Mouse (Mus musculus): ENCODE measurements around the gene Slc35b2. TPM values are rescaled to one million over a fixed set of nuclear protein-coding genes. Genes with fewer than 3 reads are reported as not detected.

Gene Slc35b2
- polyA plus RNA-seq, 1 experiment from 2014 or later: 133 TPM

DNA sequence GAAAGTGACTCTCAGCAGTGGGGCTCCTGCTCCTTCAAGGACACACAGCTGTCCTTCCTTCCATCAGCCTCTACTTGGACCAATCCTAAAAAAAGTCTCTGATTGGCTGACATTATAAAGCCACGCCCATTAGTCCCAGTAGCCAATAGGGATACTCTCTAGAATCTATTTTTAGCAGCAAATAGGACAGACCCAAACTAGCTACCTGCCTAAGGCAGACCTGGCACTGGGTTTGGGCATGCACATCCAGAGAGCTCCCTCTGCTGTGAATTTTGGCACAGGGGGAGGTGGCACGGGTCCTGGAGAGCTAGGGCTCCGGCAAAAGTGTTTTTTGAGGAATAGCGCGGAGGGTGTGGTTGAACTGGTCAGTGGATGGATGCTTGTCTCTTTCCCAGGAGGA is 37.1 kb upstream of the Slc35b2 start:
- no peaks in the 10 kb centered on the region for H3K9me3 ChIP-seq (replicated peaks)
- H3K27ac ChIP-seq (replicated peaks): no peak overlapping the region
- H3K4me3 ChIP-seq (replicated peaks): no peak overlapping the region
- WGBS: 26% methylated on average over 5 of the region's 5 CpGs
- peaks cover 34% of the 10 kb centered on the region for H3K27me3 ChIP-seq
- H3K4me1 ChIP-seq: peaks cover 15% of the 10 kb centered on the region; the same call in 1 of the 2 replicates
- H3K4me2 ChIP-seq (replicated peaks): no peak overlapping the region
- H3K36me3 ChIP-seq: no peaks in the 10 kb centered on the region
- H3K9ac ChIP-seq: no peak overlapping the region
- no peak for ATAC-seq (ENCODE audit: insufficient number of reproducible peaks, low FRiP score, low TSS enrichment, low read depth)

GRCm38 (mm10) chr17:45530346-45530782 is 33.3 kb upstream of the Slc35b2 start:
- Histone ChIP-seq H3K9ac (no peak overlapping the region), H3K27ac (replicated peaks) (no peak overlapping the region), H3K36me3 (no peaks in the 10 kb centered on the region), H3K4me3 (replicated peaks) (no peak overlapping the region), H3K4me1 (no peaks in the 10 kb centered on the region), H3K4me2 (replicated peaks) (no peak overlapping the region), H3K27me3 (peaks cover 47% of the 10 kb centered on the region), H3K9me3 (replicated peaks) (no peaks in the 10 kb centered on the region)
- no peak for ATAC-seq (ENCODE audit: insufficient number of reproducible peaks, low FRiP score, low TSS enrichment, low read depth)
- 45% methylated on average over 13 of the region's 13 CpGs for WGBS

- H3K4me1 ChIP-seq: no peaks in the 10 kb centered on the region
- H3K27me3 ChIP-seq: peaks cover 63% of the 10 kb centered on the region
- WGBS: 49% methylated on average over 15 of the region's 15 CpGs
- H3K36me3 ChIP-seq: no peaks in the 10 kb centered on the region
- no peak overlapping the region for H3K4me3 ChIP-seq (replicated peaks)
- H3K4me2 ChIP-seq (replicated peaks): no peak overlapping the region
- ATAC-seq (ENCODE audit: insufficient number of reproducible peaks, low FRiP score, low TSS enrichment, low read depth): no peak
- no peak overlapping the region for H3K27ac ChIP-seq (replicated peaks)
- no peaks in the 10 kb centered on the region for H3K9me3 ChIP-seq (replicated peaks)
- H3K9ac ChIP-seq: no peak overlapping the region
Observed at GRCm38 (mm10) chr17:45532896-45533295, 30.8 kb upstream of the Slc35b2 start.

GRCm38 (mm10) chr17:45536264-45536663 is 27.4 kb upstream of the Slc35b2 start:
- WGBS: 6% methylated on average over 5 of the region's 5 CpGs
- no peak for ATAC-seq (ENCODE audit: insufficient number of reproducible peaks, low FRiP score, low TSS enrichment, low read depth)

DNA sequence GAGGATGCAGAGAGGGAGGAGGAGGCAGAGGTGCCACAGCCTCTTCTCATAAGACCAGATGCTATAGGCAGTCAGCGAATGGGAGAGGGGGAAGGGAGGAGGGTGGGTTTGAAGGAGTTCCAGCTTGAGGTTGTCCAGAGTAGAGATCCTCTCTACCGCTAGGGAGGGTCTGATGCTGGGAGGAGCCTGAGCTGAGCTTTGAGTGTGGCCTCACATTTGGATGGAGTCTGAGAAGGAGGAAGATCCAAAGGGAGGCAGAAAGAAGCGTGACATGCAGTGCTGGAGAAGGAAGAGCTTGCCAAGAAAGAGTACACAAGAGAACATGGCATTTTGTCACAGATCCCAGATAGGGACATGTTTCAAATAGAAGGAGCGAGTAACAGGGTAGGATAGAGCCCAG is 25.3 kb upstream of the Slc35b2 start:
- no peak overlapping the region for H3K27ac ChIP-seq (replicated peaks)
- 60% methylated on average over 4 of the region's 4 CpGs for WGBS
- H3K4me2 ChIP-seq (replicated peaks): no peak overlapping the region
- peaks cover 66% of the 10 kb centered on the region for H3K27me3 ChIP-seq
- H3K9ac ChIP-seq: no peak overlapping the region
- no peak for ATAC-seq (ENCODE audit: insufficient number of reproducible peaks, low FRiP score, low TSS enrichment, low read depth)
- H3K4me3 ChIP-seq (replicated peaks): no peak overlapping the region
- no peaks in the 10 kb centered on the region for H3K4me1 ChIP-seq
- H3K9me3 ChIP-seq (replicated peaks): no peaks in the 10 kb centered on the region
- H3K36me3 ChIP-seq: no peaks in the 10 kb centered on the region

More at GRCm38 (mm10) chr17:45536264-45536663, 27.4 kb upstream of the Slc35b2 start:
- Histone ChIP-seq H3K4me1 (no peaks in the 10 kb centered on the region), H3K4me2 (replicated peaks) (no peak overlapping the region), H3K9ac (no peak overlapping the region), H3K27me3 (peaks cover 71% of the 10 kb centered on the region), H3K36me3 (no peaks in the 10 kb centered on the region), H3K27ac (replicated peaks) (no peak overlapping the region), H3K9me3 (replicated peaks) (no peaks in the 10 kb centered on the region), H3K4me3 (replicated peaks) (no peak overlapping the region)

- 78% methylated on average over 21 of the region's 21 CpGs for WGBS
- Histone ChIP-seq H3K9me3 (replicated peaks) (no peaks in the 10 kb centered on the region), H3K4me1 (peaks cover 9% of the 10 kb centered on the region), H3K4me2 (replicated peaks) (no peak overlapping the region), H3K36me3 (no peaks in the 10 kb centered on the region), H3K9ac (no peak overlapping the region), H3K27ac (replicated peaks) (no peak overlapping the region), H3K4me3 (replicated peaks) (no peak overlapping the region), H3K27me3 (peaks cover 69% of the 10 kb centered on the region)
- ATAC-seq (ENCODE audit: insufficient number of reproducible peaks, low FRiP score, low TSS enrichment, low read depth): no peak
Observed at GRCm38 (mm10) chr17:45539664-45540063, 24.0 kb upstream of the Slc35b2 start.

GRCm38 (mm10) chr17:45542129-45542528 is 21.5 kb upstream of the Slc35b2 start:
- Histone ChIP-seq H3K27ac (replicated peaks) (no peak overlapping the region), H3K27me3 (peaks cover 72% of the 10 kb centered on the region), H3K4me1 (peaks cover 22% of the 10 kb centered on the region), H3K9me3 (replicated peaks) (no peaks in the 10 kb centered on the region), H3K4me3 (replicated peaks) (no peak overlapping the region), H3K36me3 (no peaks in the 10 kb centered on the region), H3K4me2 (replicated peaks) (no peak overlapping the region), H3K9ac (no peak overlapping the region)
- 31% methylated on average over 6 of the region's 6 CpGs for WGBS
- ATAC-seq (ENCODE audit: insufficient number of reproducible peaks, low FRiP score, low TSS enrichment, low read depth): no peak

DNA sequence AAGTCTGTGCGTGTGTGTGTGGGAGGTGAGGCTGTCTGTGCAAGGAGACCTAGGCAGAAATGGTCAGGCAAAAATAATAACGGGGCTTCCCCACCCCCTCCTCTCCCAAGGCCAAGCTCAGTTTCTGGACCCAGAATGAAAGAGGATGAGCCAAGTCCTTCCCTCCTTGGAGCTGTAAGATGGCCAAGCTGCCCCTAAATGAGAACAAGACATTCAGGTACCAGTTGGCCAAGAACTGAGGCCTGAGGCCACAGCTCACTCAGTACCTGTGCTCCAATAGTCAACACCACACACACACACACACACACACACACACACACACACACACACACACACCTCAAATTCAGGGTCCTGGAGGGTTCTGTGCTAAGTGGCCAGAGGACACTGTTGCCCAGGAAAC is 21.0 kb upstream of the Slc35b2 start:
- peaks cover 22% of the 10 kb centered on the region for H3K4me1 ChIP-seq
- H3K9me3 ChIP-seq (replicated peaks): no peaks in the 10 kb centered on the region
- H3K27me3 ChIP-seq: peaks cover 78% of the 10 kb centered on the region
- no peak overlapping the region for H3K4me3 ChIP-seq (replicated peaks)
- no peak overlapping the region for H3K27ac ChIP-seq (replicated peaks)
- H3K9ac ChIP-seq: no peak overlapping the region
- H3K36me3 ChIP-seq: no peaks in the 10 kb centered on the region
- 74% methylated on average over 2 of the region's 2 CpGs for WGBS
- no peak for ATAC-seq (ENCODE audit: insufficient number of reproducible peaks, low FRiP score, low TSS enrichment, low read depth)
- H3K4me2 ChIP-seq (replicated peaks): no peak overlapping the region

- peaks cover 78% of the 10 kb centered on the region for H3K27me3 ChIP-seq
- ATAC-seq (ENCODE audit: insufficient number of reproducible peaks, low FRiP score, low TSS enrichment, low read depth): no peak
- peaks cover 22% of the 10 kb centered on the region for H3K4me1 ChIP-seq
- no peaks in the 10 kb centered on the region for H3K36me3 ChIP-seq
- H3K27ac ChIP-seq (replicated peaks): no peak overlapping the region
- H3K4me3 ChIP-seq (replicated peaks): no peak overlapping the region
- H3K9me3 ChIP-seq (replicated peaks): no peaks in the 10 kb centered on the region
- H3K4me2 ChIP-seq (replicated peaks): no peak overlapping the region
- H3K9ac ChIP-seq: no peak overlapping the region
- WGBS: 43% methylated on average over 1 of the region's 1 CpGs
Observed at GRCm38 (mm10) chr17:45543115-45543514, 20.6 kb upstream of the Slc35b2 start.

DNA sequence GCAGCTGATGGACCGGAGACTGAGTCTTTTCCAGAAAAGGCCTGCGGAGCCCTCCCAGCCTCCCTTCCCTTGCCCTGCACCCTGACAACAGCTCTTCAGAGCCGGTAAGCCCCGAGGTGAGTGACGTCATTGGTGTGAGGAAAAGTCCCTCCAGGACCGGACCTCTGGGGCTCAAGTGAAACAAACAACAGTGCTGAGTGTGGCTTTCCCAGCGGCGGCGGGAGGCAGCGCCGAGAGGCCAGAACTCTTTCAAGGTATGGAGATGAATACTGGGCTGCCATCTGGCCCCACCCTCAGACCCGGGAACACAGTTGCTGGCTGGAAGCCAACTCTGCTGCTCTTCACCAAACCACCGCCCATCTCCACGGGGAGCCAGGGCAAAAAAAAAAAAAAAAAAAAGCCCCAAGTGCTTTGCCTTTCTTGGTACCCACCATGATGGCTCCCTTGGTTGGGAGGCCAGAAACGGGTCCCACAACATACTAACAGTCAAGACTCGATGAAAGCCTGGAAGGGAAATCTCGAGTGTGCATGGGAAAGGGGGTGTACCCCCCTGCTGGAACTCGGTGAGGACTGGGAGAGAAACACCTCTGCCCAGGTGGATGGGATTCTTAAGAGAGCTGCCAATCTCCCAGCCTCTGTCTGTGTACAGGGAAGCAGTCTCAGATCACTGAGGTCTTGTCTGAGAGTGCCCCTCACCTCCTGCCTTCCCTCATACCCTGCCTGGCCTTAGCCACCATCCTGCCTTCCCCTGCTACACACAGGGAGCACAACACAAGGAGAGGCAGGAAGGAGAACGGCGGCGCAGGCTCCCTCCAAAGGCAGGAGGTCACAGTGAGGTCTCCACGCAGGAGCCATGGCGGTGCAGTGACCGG is 19.4 kb upstream of the Slc35b2 start:
- no peak overlapping the region for H3K9ac ChIP-seq

GRCm38 (mm10) chr17:45544873-45545277 is 18.8 kb upstream of the Slc35b2 start:
- H3K9me3 ChIP-seq (replicated peaks): no peaks in the 10 kb centered on the region
- peak overlapping the region; percentile 17 for H3K4me3 ChIP-seq (replicated peaks)
- H3K27ac ChIP-seq (replicated peaks): no peak overlapping the region
- no peaks in the 10 kb centered on the region for H3K36me3 ChIP-seq
- peaks cover 30% of the 10 kb centered on the region for H3K4me1 ChIP-seq
- peak overlapping the region; percentile 37; the same call in 1 of the 2 replicates for H3K4me2 ChIP-seq (replicated peaks)
- no peak for ATAC-seq (ENCODE audit: insufficient number of reproducible peaks, low FRiP score, low TSS enrichment, low read depth)
- peaks cover 63% of the 10 kb centered on the region for H3K27me3 ChIP-seq
- WGBS: 34% methylated on average over 46 of the region's 46 CpGs
- H3K9ac ChIP-seq: no peak overlapping the region

More for the DNA sequence above, 19.4 kb upstream of the Slc35b2 start:
- Histone ChIP-seq H3K4me1 (peaks cover 27% of the 10 kb centered on the region), H3K4me2 (replicated peaks) (0 out of 2 replicates have a peak overlapping the region, but pooled peaks have one; percentile 37), H3K36me3 (no peaks in the 10 kb centered on the region), H3K27ac (replicated peaks) (no peak overlapping the region), H3K9me3 (replicated peaks) (no peaks in the 10 kb centered on the region), H3K4me3 (replicated peaks) (peak overlapping the region; percentile 17; the same call in 1 of the 2 replicates), H3K27me3 (peaks cover 69% of the 10 kb centered on the region)
- peak; percentile 35; the same call in 1 of the 2 replicates for ATAC-seq (ENCODE audit: insufficient number of reproducible peaks, low FRiP score, low TSS enrichment, low read depth)
- 21% methylated on average over 24 of the region's 24 CpGs for WGBS
